Comparison of ENCODE assay signal across 9 mouse cellular contexts in genomic region chr4:147941045-147942020, GRCm38 (mm10). TPM values are rescaled to one million over a fixed set of nuclear protein-coding genes. Genes with fewer than 3 reads are reported as not detected.
A peak's percentile ranks its signal among the peaks of the same experiment; 100 is the strongest.
DNase-seq lines count a peak whose midpoint lies in the region; ATAC-seq lines count a peak whose summit lies in the region.
"Had no signal": no experiment of that assay in that cellular context is flagged by ENCODE, and none has a peak within 500 bp of the region (broad histone marks: within the 10 kb centered on the region; RNA-seq: fewer than 3 reads in every experiment).

No protein-coding gene starts in this region.

- H3K36me3 ChIP-seq in forebrain, embryonic 13.5 days (ENCODE audit: poor library complexity, severe bottlenecking) = peaks cover 35% of the 10 kb centered on the region
- H3K36me3 ChIP-seq in kidney, embryonic 15.5 days = peaks cover 36% of the 10 kb centered on the region
- peaks cover 36% of the 10 kb centered on the region for H3K36me3 ChIP-seq in midbrain, embryonic 10.5 days
- peaks cover 12% of the 10 kb centered on the region for H3K36me3 ChIP-seq in stomach, embryonic 16.5 days (ENCODE audit: control insufficient read depth, insufficient read depth, low read length)

- H3K9me3 ChIP-seq in forebrain, embryonic 13.5 days (replicated peaks) = no peaks in the 10 kb centered on the region
- H3K9me3 ChIP-seq in kidney, embryonic 15.5 days (replicated peaks) = no peaks in the 10 kb centered on the region
- H3K9me3 ChIP-seq in midbrain, embryonic 10.5 days (replicated peaks) = no peaks in the 10 kb centered on the region
- H3K9me3 ChIP-seq in stomach, embryonic 16.5 days (replicated peaks; ENCODE audit: control insufficient read depth, low read length) = no peaks in the 10 kb centered on the region

- DNase-seq in kidney, adult 11 months = peak; percentile 38
- DNase-seq in kidney, postnatal 14 days = no peak
- peak; percentile 52 for DNase-seq in R1 (ENCODE audit: low read depth, low spot score)
- DNase-seq in midbrain, embryonic 10.5 days (ENCODE audit: low spot score) = peak; percentile 40
- no peak for DNase-seq in left cerebral cortex, postnatal 14 days (ENCODE audit: low spot score in 2 of 2)

- H3K9ac ChIP-seq in forebrain, embryonic 13.5 days = peak overlapping the region; percentile 93
- H3K9ac ChIP-seq in kidney, embryonic 15.5 days = peak overlapping the region; percentile 81
- peak overlapping the region; percentile 90 for H3K9ac ChIP-seq in stomach, embryonic 16.5 days (ENCODE audit: low read length)

- WGBS in forebrain, embryonic 13.5 days = 9% methylated on average over 71 of the region's 88 CpGs
- WGBS in kidney, embryonic 15.5 days = 6% methylated on average over 82 of the region's 88 CpGs
- 7% methylated on average over 88 of the region's 88 CpGs for WGBS in midbrain, embryonic 10.5 days
- WGBS in stomach, embryonic 16.5 days = 5% methylated on average over 83 of the region's 88 CpGs

- peaks cover 31% of the 10 kb centered on the region for H3K4me1 ChIP-seq in forebrain, embryonic 13.5 days
- H3K4me1 ChIP-seq in kidney, embryonic 15.5 days = peaks cover 57% of the 10 kb centered on the region
- peaks cover 48% of the 10 kb centered on the region for H3K4me1 ChIP-seq in midbrain, embryonic 10.5 days
- H3K4me1 ChIP-seq in stomach, embryonic 16.5 days (ENCODE audit: control insufficient read depth, insufficient read depth, low read length) = peaks cover 25% of the 10 kb centered on the region

- peaks cover 9% of the 10 kb centered on the region; the same call in 1 of the 2 replicates for H3K27me3 ChIP-seq in forebrain, embryonic 13.5 days
- H3K27me3 ChIP-seq in kidney, embryonic 15.5 days = no peaks in the 10 kb centered on the region
- peaks cover 11% of the 10 kb centered on the region; the same call in 1 of the 2 replicates for H3K27me3 ChIP-seq in midbrain, embryonic 10.5 days (ENCODE audit: low read depth, poor library complexity, severe bottlenecking)
- no peaks in the 10 kb centered on the region for H3K27me3 ChIP-seq in stomach, embryonic 16.5 days (ENCODE audit: control insufficient read depth, insufficient read depth, low read length)

- peak overlapping the region; percentile 100 for H3K4me2 ChIP-seq in forebrain, embryonic 13.5 days
- H3K4me2 ChIP-seq in kidney, embryonic 15.5 days = peak overlapping the region; percentile 99
- H3K4me2 ChIP-seq in stomach, embryonic 16.5 days (ENCODE audit: low read depth, low read length) = peak overlapping the region; percentile 98

- peak overlapping the region; percentile 51 for H3K27ac ChIP-seq in forebrain, embryonic 13.5 days
- peak overlapping the region; percentile 88 for H3K27ac ChIP-seq in kidney, embryonic 15.5 days
- H3K27ac ChIP-seq in midbrain, embryonic 10.5 days (replicated peaks) = peak overlapping the region; percentile 82
- peak overlapping the region; percentile 76 for H3K27ac ChIP-seq in stomach, embryonic 16.5 days (ENCODE audit: low read length)

- ATAC-seq in forebrain, embryonic 13.5 days = peak; percentile 63
- ATAC-seq in kidney, embryonic 15.5 days (replicated peaks; ENCODE audit: low FRiP score) = peak; percentile 63
- ATAC-seq in stomach, embryonic 16.5 days (ENCODE audit: insufficient read depth, low FRiP score) = peak; percentile 52

- H3K4me3 ChIP-seq in forebrain, embryonic 13.5 days = peak overlapping the region; percentile 93
- peak overlapping the region; percentile 94 for H3K4me3 ChIP-seq in kidney, embryonic 15.5 days (replicated peaks)
- peak overlapping the region; percentile 99 for H3K4me3 ChIP-seq in midbrain, embryonic 10.5 days
- H3K4me3 ChIP-seq in stomach, embryonic 16.5 days (replicated peaks; ENCODE audit: low read length) = peak overlapping the region; percentile 82

- intact Hi-C loops in left cerebral cortex, postnatal 14 days (cut with DNase I) = no loop called here

RNA-seq across cellular contexts. Expression of gene 2510039O18Rik, which starts 0.6 kb away (rescaled TPM):
- 9.0 and 10.2 TPM in 2 replicates for polyA plus RNA-seq in forebrain, embryonic 13.5 days (2015; fragmentation: Nextera tagmentation; extraction: Ambion mirVana)
- polyA plus RNA-seq in kidney, embryonic 15.5 days (2015; fragmentation: Nextera tagmentation; extraction: Ambion mirVana) = 15.3 and 17.0 TPM in 2 replicates
- polyA plus RNA-seq in midbrain, embryonic 10.5 days (2016; fragmentation: Nextera tagmentation; extraction: Ambion mirVana) = 11.6 and 11.7 TPM in 2 replicates
- 5.8 and 7.5 TPM in 2 replicates for polyA plus RNA-seq in stomach, embryonic 16.5 days (2015; fragmentation: Nextera tagmentation; extraction: Ambion mirVana)
- 10 to 100 TPM; 26.8 to 30.6 TPM for total RNA-seq in left cerebral cortex, postnatal 14 days (2021)

RNA-seq across cellular contexts. Expression of gene Plod1, which starts 4.8 kb away (rescaled TPM):
- polyA plus RNA-seq in forebrain, embryonic 13.5 days (2015; fragmentation: Nextera tagmentation; extraction: Ambion mirVana) = 14.0 and 15.0 TPM in 2 replicates
- polyA plus RNA-seq in kidney, embryonic 15.5 days (2015; fragmentation: Nextera tagmentation; extraction: Ambion mirVana) = 47.2 and 56.0 TPM in 2 replicates
- polyA plus RNA-seq in midbrain, embryonic 10.5 days (2016; fragmentation: Nextera tagmentation; extraction: Ambion mirVana) = 26.9 and 28.2 TPM in 2 replicates
- polyA plus RNA-seq in stomach, embryonic 16.5 days (2015; fragmentation: Nextera tagmentation; extraction: Ambion mirVana) = 56.2 and 56.4 TPM in 2 replicates
- 10 to 100 TPM; 20.3 to 21.8 TPM for total RNA-seq in left cerebral cortex, postnatal 14 days (2021)

RNA-seq across cellular contexts. Expression of gene Mfn2, which starts 36.8 kb away (rescaled TPM):
- 52.4 and 61.8 TPM in 2 replicates for polyA plus RNA-seq in forebrain, embryonic 13.5 days (2015; fragmentation: Nextera tagmentation; extraction: Ambion mirVana)
- polyA plus RNA-seq in kidney, embryonic 15.5 days (2015; fragmentation: Nextera tagmentation; extraction: Ambion mirVana) = 36.9 and 39.0 TPM in 2 replicates
- 45.1 and 53.2 TPM in 2 replicates for polyA plus RNA-seq in midbrain, embryonic 10.5 days (2016; fragmentation: Nextera tagmentation; extraction: Ambion mirVana)
- polyA plus RNA-seq in stomach, embryonic 16.5 days (2015; fragmentation: Nextera tagmentation; extraction: Ambion mirVana) = 43.0 and 47.4 TPM in 2 replicates
- total RNA-seq in left cerebral cortex, postnatal 14 days (2021) = 100 to 1,000 TPM; 184 TPM

RNA-seq across cellular contexts. Expression of gene Nppb, which starts 44.3 kb away (rescaled TPM):
- not detected in 2 replicates for polyA plus RNA-seq in forebrain, embryonic 13.5 days (2015; fragmentation: Nextera tagmentation; extraction: Ambion mirVana)
- not detected in 2 replicates for polyA plus RNA-seq in kidney, embryonic 15.5 days (2015; fragmentation: Nextera tagmentation; extraction: Ambion mirVana)
- polyA plus RNA-seq in midbrain, embryonic 10.5 days (2016; fragmentation: Nextera tagmentation; extraction: Ambion mirVana) = not detected in 2 replicates
- not detected in 2 replicates for polyA plus RNA-seq in stomach, embryonic 16.5 days (2015; fragmentation: Nextera tagmentation; extraction: Ambion mirVana)
- not detected for total RNA-seq in left cerebral cortex, postnatal 14 days (2021)
- total RNA-seq: neutrophil, adult 5-6 weeks had no signal

RNA-seq across cellular contexts. Expression of gene Nppa, which starts 59.2 kb away (rescaled TPM):
- polyA plus RNA-seq in forebrain, embryonic 13.5 days (2015; fragmentation: Nextera tagmentation; extraction: Ambion mirVana) = 0.79 and 2.4 TPM in 2 replicates
- 0.31 TPM in 1 of 2 replicates, not detected in the other for polyA plus RNA-seq in kidney, embryonic 15.5 days (2015; fragmentation: Nextera tagmentation; extraction: Ambion mirVana)
- 0.25 and 0.67 TPM in 2 replicates for polyA plus RNA-seq in midbrain, embryonic 10.5 days (2016; fragmentation: Nextera tagmentation; extraction: Ambion mirVana)
- 0.18 TPM in 1 of 2 replicates, not detected in the other for polyA plus RNA-seq in stomach, embryonic 16.5 days (2015; fragmentation: Nextera tagmentation; extraction: Ambion mirVana)
- 1 to 10 TPM in 1 of 2 experiments, under 1 TPM in 1; 0.53 to 1.3 TPM for total RNA-seq in left cerebral cortex, postnatal 14 days (2021)
- total RNA-seq: neutrophil, adult 5-6 weeks had no signal

Comparison
In these comparisons a context has a peak if more than half of its experiments do, and no peak if none do; other contexts are left out.
1. DNase-seq: peak in kidney, adult 11 months (single experiment), R1 (single experiment) and midbrain, embryonic 10.5 days (single experiment); none in kidney, postnatal 14 days (single experiment) and left cerebral cortex, postnatal 14 days (0 of 2).
2. Peak in every context shown above with its lines, with median percentiles within 50 percentile points of each other: ATAC-seq, H3K27ac ChIP-seq, H3K4me2 ChIP-seq, H3K4me3 ChIP-seq and H3K9ac ChIP-seq.